Mouse (Mus musculus): Measurements from ENCODE around the gene Igfn1.

- TF ChIP-seq CTCF (IDR thresholded peaks at IDR 0.05; ENCODE audit: control insufficient read depth, insufficient read depth, insufficient replicate concordance, low read depth, low read length), result no peak
- TF ChIP-seq POLR2A (IDR thresholded peaks at IDR 0.05; ENCODE audit: control insufficient read depth, low read depth, low read length), result no peak
These were observed 7.4 kb upstream of the Igfn1 start for GRCm38 (mm10) chr1:136013513-136013912.

All from testis, adult 2 months (tissue).